In genomic region chr4:77613129-77613528, GRCm38 (mm10) we compare ENCODE assay signal across 25 mouse cellular contexts.
"Had no signal": no experiment of that assay in that cellular context is flagged by ENCODE, and none has a peak within 500 bp of the region (broad histone marks: within the 10 kb centered on the region; RNA-seq: fewer than 3 reads in every experiment).

No protein-coding gene starts in this region.

- H3K9ac ChIP-seq: forebrain, postnatal 0 days; heart, embryonic 13.5 days; heart, embryonic 15.5 days; hindbrain, embryonic 15.5 days; kidney, embryonic 15.5 days; limb, embryonic 12.5 days had no signal

- DNase-seq: forebrain, postnatal 0 days; gastrocnemius, postnatal 14 days; gastrocnemius, postnatal 36 days; heart, adult 11 months; heart, adult 2 months; heart, postnatal 14 days; heart, postnatal 36 days; kidney, adult 11 months; kidney, adult 2 months; kidney, adult 9 months; kidney, postnatal 25 days; kidney, postnatal 4 days; liver had no signal

- H3K4me2 ChIP-seq: heart, embryonic 11.5 days; heart, embryonic 13.5 days; heart, embryonic 15.5 days; hindbrain, embryonic 15.5 days; kidney, embryonic 15.5 days; limb, embryonic 12.5 days had no signal

- H3K36me3 ChIP-seq: heart, embryonic 13.5 days; heart, embryonic 15.5 days; hindbrain, embryonic 15.5 days; kidney, embryonic 15.5 days; limb, embryonic 10.5 days; limb, embryonic 12.5 days had no signal

- H3K27me3 ChIP-seq: heart, embryonic 13.5 days; heart, embryonic 15.5 days; hindbrain, embryonic 15.5 days; kidney, embryonic 15.5 days; limb, embryonic 12.5 days had no signal

- H3K4me1 ChIP-seq: heart, embryonic 13.5 days; heart, embryonic 15.5 days; hindbrain, embryonic 15.5 days; kidney, embryonic 15.5 days; limb, embryonic 10.5 days; limb, embryonic 12.5 days had no signal

- H3K27ac ChIP-seq: heart, adult 2 months; heart, embryonic 13.5 days; heart, embryonic 15.5 days; hindbrain, embryonic 15.5 days; hindbrain, postnatal 0 days; kidney, embryonic 15.5 days; kidney, postnatal 0 days; layer of hippocampus, adult 2 months; left cerebral cortex, adult 2 months; limb, embryonic 10.5 days; limb, embryonic 12.5 days had no signal

- ATAC-seq: forebrain, postnatal 0 days; hindbrain, postnatal 0 days; intestine, embryonic 16.5 days had no signal

- H3K4me3 ChIP-seq: heart, adult 2 months; heart, embryonic 13.5 days; heart, embryonic 15.5 days; hindbrain, embryonic 15.5 days; kidney, embryonic 15.5 days; layer of hippocampus, adult 2 months; left cerebral cortex, adult 2 months; limb, embryonic 10.5 days; limb, embryonic 12.5 days had no signal

- H3K9me3 ChIP-seq: heart, embryonic 13.5 days; heart, embryonic 15.5 days; hindbrain, embryonic 15.5 days; kidney, embryonic 15.5 days; limb, embryonic 10.5 days; limb, embryonic 12.5 days had no signal
